Mouse (Mus musculus) ES-E14 (cell line): ENCODE data around the gene Carhsp1. TPM values are rescaled to one million over a fixed set of nuclear protein-coding genes. Genes with fewer than 3 reads are reported as not detected.

Experiments used
- DNase-seq: peaks from one replicate; pipeline ENCODE4 v3.0.0-alpha.2; 2013; ENCODE audit warnings: low read depth, low spot score
- H3K27ac ChIP-seq: 2 replicates; pipeline ENCODE4 v1.5.1; 2012; ENCODE audit warnings: low read depth, mild to moderate bottlenecking, low read length, moderate library complexity, mixed read lengths; ENCODE audit not compliant: poor library complexity, insufficient read depth, severe bottlenecking
- H3K36me3 ChIP-seq: 2 replicates; pipeline ENCODE4 v1.6.1; 2012; ENCODE audit warnings: mild to moderate bottlenecking, low read length, moderate library complexity, mixed read lengths; ENCODE audit not compliant: control insufficient read depth, poor library complexity, insufficient read depth, severe bottlenecking
- H3K4me1 ChIP-seq, 2 experiments: fragments of 150-350 bp in 1 of 2; sonication (generic) in 1 of 2; 2 replicates each; pipeline ENCODE4 v1.6.1; 2012; ENCODE audit warnings: low read length in 2 of 2, mild to moderate bottlenecking in 1 of 2, mixed read lengths in 1 of 2; ENCODE audit not compliant: control insufficient read depth in 2 of 2, insufficient read depth in 2 of 2, poor library complexity in 1 of 2
- H3K4me3 ChIP-seq, 2 experiments: fragments of 150-350 bp in 1 of 2; sonication (generic) in 1 of 2; 2 replicates each; pipeline ENCODE4 v1.5.1; 2012; ENCODE audit warnings: low read length in 2 of 2, low read depth in 1 of 2, mild to moderate bottlenecking in 1 of 2, mixed read lengths in 1 of 2; ENCODE audit not compliant: insufficient read depth in 1 of 2, poor library complexity in 1 of 2, severe bottlenecking in 1 of 2
- H3K9ac ChIP-seq: 2 replicates; pipeline ENCODE4 v1.6.1; 2012; ENCODE audit warnings: low read depth, mild to moderate bottlenecking, low read length, mixed read lengths; ENCODE audit not compliant: poor library complexity, insufficient read depth, severe bottlenecking
- H3K9me3 ChIP-seq: fragments of 150-350 bp; sonication (generic); 2 replicates; pipeline ENCODE4 v1.6.1; 2012; ENCODE audit warnings: low read depth, mild to moderate bottlenecking, low read length; ENCODE audit not compliant: control insufficient read depth, insufficient read depth
- CHD2 ChIP-seq: IDR thresholded peaks from 2 replicates; pipeline ENCODE4 v1.6.1; 2014; ENCODE audit warnings: mild to moderate bottlenecking, low read depth, low read length, inconsistent platforms
- HCFC1 ChIP-seq: IDR thresholded peaks from 2 replicates; pipeline ENCODE4 v1.6.1; 2012; ENCODE audit warnings: low read length, inconsistent platforms, borderline replicate concordance; ENCODE audit not compliant: insufficient read depth
- MAFK ChIP-seq: IDR thresholded peaks from 2 replicates; pipeline ENCODE4 v1.6.1; 2014; ENCODE audit warnings: mild to moderate bottlenecking, low read depth, low read length, inconsistent platforms; ENCODE audit not compliant: insufficient read depth
- ZC3H11A ChIP-seq: IDR thresholded peaks from 2 replicates; pipeline ENCODE4 v1.6.1; 2012; ENCODE audit warnings: low read depth, mild to moderate bottlenecking, inconsistent platforms, low read length, borderline replicate concordance
- ZNF384 ChIP-seq: IDR thresholded peaks from 2 replicates; pipeline ENCODE4 v1.6.1; 2012; ENCODE audit warnings: low read depth, low read length, inconsistent platforms
- in situ Hi-C, 2 experiments: fragments of 600-800 bp; cut with MboI; formaldehyde crosslinking; loops; one replicate each; pipeline ENCODE4 v1.15.1; 2025; ENCODE audit warnings: low sequenced_read_pairs in 2 of 2, inconsistent platforms in 1 of 2; ENCODE audit not compliant: unreplicated experiment in 2 of 2
- total RNA-seq: library from RNA; depleted of rRNA; stranded (reverse); fragments of 300-350 nt; gene quantifications from 2 replicates; pipeline ENCODE4 v1.2.3, GENCODE M21; 2012

The Carhsp1 gene
- total RNA-seq, 1 experiment: 66.6 TPM

DNA sequence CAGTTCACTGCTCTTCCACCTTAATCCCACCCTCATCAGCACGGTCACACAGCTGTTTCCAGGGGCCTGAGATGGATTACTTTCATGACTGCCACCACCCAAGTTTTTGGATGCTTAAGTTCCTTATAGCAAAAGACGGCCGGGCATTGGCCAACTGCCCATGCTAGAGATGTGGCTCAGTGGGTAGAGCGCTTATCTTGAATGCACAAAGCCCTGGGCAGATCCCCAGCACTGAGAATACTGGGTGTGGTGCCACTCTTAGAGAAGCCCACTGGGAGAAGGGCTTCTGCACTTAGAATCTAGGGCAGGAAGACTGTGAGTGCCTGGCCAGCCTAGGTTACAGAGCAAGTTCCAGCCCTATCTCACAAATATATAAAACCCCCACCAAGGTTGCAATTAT, 6.7 kb upstream of the Carhsp1 start:
- Histone ChIP-seq H3K27ac (no peak overlapping the region), H3K4me3 (no peak overlapping the region), H3K4me1 (no peaks in the 10 kb centered on the region), H3K36me3 (peaks cover 7% of the 10 kb centered on the region; the same call in 1 of the 2 replicates), H3K9me3 (no peaks in the 10 kb centered on the region), H3K9ac (no peak overlapping the region)
- in situ Hi-C loops: loop anchor here (5.0 to 10.0 kb wide), 3 partner anchors 184 to 266 kb away; no protein-coding TSS in a partner anchor
- TF ChIP-seq CHD2: no peak
- TF ChIP-seq ZC3H11A: no peak
- TF ChIP-seq ZNF384: no peak
- TF ChIP-seq MAFK: no peak
- no peak for TF ChIP-seq HCFC1
- DNase-seq: no peak

DNA sequence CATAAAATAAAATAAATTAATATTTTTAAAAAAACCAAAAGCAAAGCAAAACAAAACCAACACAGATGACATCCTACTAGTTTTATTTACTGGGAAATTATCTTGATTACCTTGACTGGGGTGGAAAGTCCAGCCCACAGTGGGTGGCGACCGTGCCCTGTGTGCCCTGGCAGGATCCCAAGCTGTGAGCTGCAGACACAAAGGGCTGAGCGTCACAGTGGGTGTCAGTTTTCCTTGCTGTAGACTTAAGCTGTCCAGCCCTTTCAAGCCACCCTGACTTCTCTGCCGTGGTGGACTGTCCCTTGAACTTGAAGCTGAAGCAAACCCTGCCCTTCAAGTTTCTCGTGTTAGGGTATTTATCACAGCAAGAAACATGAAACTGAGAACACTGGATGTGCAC, 6.1 kb upstream of the Carhsp1 start:
- no peak overlapping the region for H3K27ac ChIP-seq
- H3K9me3 ChIP-seq: no peaks in the 10 kb centered on the region
- no peak for DNase-seq
- H3K36me3 ChIP-seq: 0 out of 2 replicates have a peak, but pooled peaks cover 3% of the 10 kb centered on the region
- TF ChIP-seq ZNF384: no peak
- no peak for TF ChIP-seq HCFC1
- TF ChIP-seq MAFK: no peak
- H3K4me1 ChIP-seq: no peaks in the 10 kb centered on the region
- H3K4me3 ChIP-seq: no peak overlapping the region
- in situ Hi-C loops: loop anchor here (5.0 to 10.0 kb wide), 3 partner anchors 183 to 266 kb away; no protein-coding TSS in a partner anchor
- no peak overlapping the region for H3K9ac ChIP-seq

DNA sequence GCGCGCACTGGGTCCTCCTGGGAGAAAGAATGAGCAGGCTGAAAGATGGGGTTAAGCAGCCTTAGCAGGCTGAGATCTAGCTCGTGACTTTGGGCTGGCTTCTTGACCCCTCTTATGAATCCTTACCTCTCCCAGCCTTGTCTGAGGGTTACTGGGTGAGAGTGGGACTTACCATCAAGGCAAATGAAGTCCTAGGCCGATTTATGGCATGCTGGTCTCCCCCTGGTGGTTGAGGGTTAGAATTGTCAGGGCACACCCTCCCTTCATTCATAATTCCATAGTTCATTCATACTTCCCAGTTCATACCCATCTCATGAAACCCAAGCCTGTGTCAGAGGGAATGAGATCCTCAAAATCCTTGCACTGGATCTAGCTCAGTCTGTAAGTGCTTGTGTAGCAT, 4.8 kb upstream of the Carhsp1 start:
- in situ Hi-C loops: loop anchor here (5.0 to 10.0 kb wide), 3 partner anchors 182 to 264 kb away; no protein-coding TSS in a partner anchor
- DNase-seq: no peak

DNA sequence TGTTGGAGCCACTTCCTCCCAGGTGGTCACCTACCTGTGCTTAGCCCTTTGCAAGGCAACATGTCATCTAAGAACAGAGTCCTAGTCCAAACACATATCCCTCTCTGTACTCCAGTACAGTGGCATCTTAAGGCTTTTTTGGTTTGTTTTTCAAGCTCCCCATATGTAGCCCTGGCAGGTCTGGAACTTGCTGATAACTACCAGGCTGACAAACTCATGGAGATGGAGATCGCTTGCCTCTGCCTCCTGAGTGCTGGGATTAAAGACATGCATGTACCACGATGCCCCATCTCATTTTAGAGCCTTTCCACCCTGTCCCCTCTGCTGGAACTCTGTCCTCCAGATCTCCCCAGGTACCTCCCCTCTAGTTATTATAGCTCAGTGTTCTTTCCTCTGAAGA, 4.3 kb upstream of the Carhsp1 start:
- in situ Hi-C loops: loop anchor here (5.0 to 10.0 kb wide), 3 partner anchors 181 to 264 kb away; no protein-coding TSS in a partner anchor

More for the DNA sequence above, 4.8 kb upstream of the Carhsp1 start:
- H3K27ac ChIP-seq: no peak overlapping the region
- H3K4me1 ChIP-seq: no peaks in the 10 kb centered on the region
- no peaks in the 10 kb centered on the region for H3K36me3 ChIP-seq
- TF ChIP-seq ZNF384: no peak
- no peak for TF ChIP-seq CHD2
- TF ChIP-seq HCFC1: no peak
- TF ChIP-seq ZC3H11A: 0 out of 2 replicates have a peak, but pooled peaks have one; percentile 47
- H3K4me3 ChIP-seq: no peak overlapping the region
- no peak overlapping the region for H3K9ac ChIP-seq
- H3K9me3 ChIP-seq: no peaks in the 10 kb centered on the region

DNA sequence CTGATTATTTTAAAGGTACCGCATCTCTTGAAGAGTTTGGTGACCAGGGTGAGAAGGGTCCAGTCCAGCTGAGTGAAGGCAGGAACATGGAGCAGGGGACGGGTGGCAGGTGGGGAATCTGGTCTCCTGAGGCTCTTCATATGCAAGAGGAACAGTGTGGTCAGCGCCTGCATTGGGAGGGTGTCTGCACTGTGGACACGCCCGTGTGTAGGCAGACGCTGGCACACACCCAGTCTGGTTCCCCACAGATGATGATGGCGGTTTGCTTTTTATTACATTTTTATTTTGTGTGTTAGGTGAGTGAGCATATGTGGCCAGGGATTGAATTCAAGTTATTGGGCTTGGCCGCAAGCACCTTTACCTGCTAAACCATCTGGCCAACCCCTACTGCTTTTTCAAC, 3.6 kb upstream of the Carhsp1 start:
- Histone ChIP-seq H3K4me3 (no peak overlapping the region), H3K9ac (no peak overlapping the region), H3K4me1 (peaks cover 0 to 1% of the 10 kb centered on the region in 2 experiments; a peak in 2 of 4 replicates), H3K36me3 (no peaks in the 10 kb centered on the region), H3K27ac (no peak overlapping the region), H3K9me3 (no peaks in the 10 kb centered on the region)
- DNase-seq: no peak
- TF ChIP-seq HCFC1 (no peak), ZC3H11A (no peak), ZNF384 (no peak), MAFK (no peak), CHD2 (no peak)
- in situ Hi-C loops: loop anchor here (5.0 to 10.0 kb wide), 3 partner anchors 181 to 263 kb away; no protein-coding TSS in a partner anchor

More for the DNA sequence above, 4.3 kb upstream of the Carhsp1 start:
- Histone ChIP-seq H3K4me1 (no peaks in the 10 kb centered on the region), H3K9me3 (no peaks in the 10 kb centered on the region), H3K36me3 (no peaks in the 10 kb centered on the region), H3K9ac (no peak overlapping the region), H3K27ac (no peak overlapping the region), H3K4me3 (no peak overlapping the region)
- TF ChIP-seq ZC3H11A (no peak), CHD2 (no peak), ZNF384 (no peak), MAFK (no peak), HCFC1 (no peak)
- no peak for DNase-seq
